Mouse (Mus musculus): ENCODE data around the gene Napepld. TPM values are rescaled to one million over a fixed set of nuclear protein-coding genes. Genes with fewer than 3 reads are reported as not detected.
A peak's percentile ranks its signal among the peaks of the same experiment; 100 is the strongest.

Gene Napepld
- polyA plus RNA-seq (2015; fragmentation: Nextera tagmentation; extraction: Ambion mirVana): 4.2 and 4.7 TPM in 2 replicates

DNA sequence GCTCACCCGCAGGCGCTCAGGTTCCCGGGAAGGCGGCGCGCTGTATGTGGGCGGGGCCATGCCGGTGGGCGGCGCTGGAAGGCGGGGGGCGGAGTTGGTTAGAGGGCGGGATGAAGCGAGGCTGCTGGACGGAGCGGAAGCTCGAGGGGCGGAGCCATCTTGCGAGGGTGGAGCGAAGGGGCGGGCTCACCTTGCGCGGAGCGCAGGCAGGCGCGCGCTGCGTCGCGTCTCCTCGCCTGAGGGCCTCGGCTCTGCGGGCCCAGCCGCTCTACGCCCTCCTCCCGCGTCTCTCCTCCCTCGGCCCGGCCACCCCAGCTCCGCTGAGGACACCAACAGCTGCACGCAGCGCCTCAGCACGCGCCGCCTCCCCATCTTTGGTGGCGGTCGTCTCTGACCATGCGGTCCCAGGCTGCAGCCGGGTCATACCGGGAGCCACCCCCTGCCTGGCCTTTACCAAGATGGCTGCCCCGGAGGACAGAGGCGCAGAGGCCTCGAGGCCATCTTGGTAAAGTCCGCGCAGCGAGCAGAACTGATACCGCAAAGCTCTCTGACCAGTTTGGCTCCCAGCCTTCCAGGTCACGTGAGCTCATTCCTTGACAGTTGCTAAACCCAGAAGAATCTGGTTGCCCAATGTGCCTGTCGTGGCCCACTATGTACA is at the start of gene Napepld:
Napepld (minus strand) TSS at position 46 of the 658 bp plus-strand sequence.
- Histone ChIP-seq H3K4me3 (peak within 1 kb of the TSS; percentile 72), H3K4me2 (peak within 1 kb of the TSS; percentile 88), H3K4me1 (peaks cover 26% of the 10 kb centered on the region), H3K27me3 (replicated peaks) (no peaks in the 10 kb centered on the region), H3K36me3 (no peaks in the 10 kb centered on the region), H3K9ac (peak within 1 kb of the TSS; percentile 92), H3K27ac (replicated peaks) (peak within 1 kb of the TSS; percentile 98), H3K9me3 (no peaks in the 10 kb centered on the region)
- under 1% methylated on average over 46 of the region's 59 CpGs for WGBS
- ATAC-seq (ENCODE audit: extremely low read depth, insufficient number of reproducible peaks, low FRiP score, low TSS enrichment): peak; percentile 99

DNA sequence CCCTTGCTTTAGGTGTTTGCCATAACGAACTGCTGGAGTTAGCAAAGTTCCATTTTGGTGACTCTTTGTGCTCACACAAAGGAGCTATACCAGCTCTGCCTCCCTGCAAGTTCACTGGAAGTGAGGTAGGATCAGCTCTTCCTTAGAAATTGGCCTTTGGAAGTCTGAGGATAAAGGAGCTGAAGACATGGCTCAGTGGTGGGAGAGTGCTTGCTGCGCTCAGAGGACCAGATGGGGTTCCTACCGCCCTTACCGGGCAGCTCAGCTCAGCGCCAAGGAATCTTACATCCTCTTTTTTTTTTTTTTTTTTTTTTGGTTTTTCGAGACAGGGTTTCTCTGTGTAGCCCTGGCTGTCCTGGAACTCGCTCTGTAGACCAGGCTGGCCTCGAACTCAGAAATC is 44.8 kb upstream of the Napepld start:
- Histone ChIP-seq H3K9ac (no peak overlapping the region), H3K4me3 (no peak overlapping the region), H3K27me3 (replicated peaks) (no peaks in the 10 kb centered on the region), H3K27ac (replicated peaks) (no peak overlapping the region), H3K4me2 (no peak overlapping the region), H3K9me3 (no peaks in the 10 kb centered on the region), H3K36me3 (peaks cover 100% of the 10 kb centered on the region), H3K4me1 (no peaks in the 10 kb centered on the region)
- WGBS: 94% methylated on average over 7 of the region's 8 CpGs
- ATAC-seq (ENCODE audit: extremely low read depth, insufficient number of reproducible peaks, low FRiP score, low TSS enrichment): no peak

DNA sequence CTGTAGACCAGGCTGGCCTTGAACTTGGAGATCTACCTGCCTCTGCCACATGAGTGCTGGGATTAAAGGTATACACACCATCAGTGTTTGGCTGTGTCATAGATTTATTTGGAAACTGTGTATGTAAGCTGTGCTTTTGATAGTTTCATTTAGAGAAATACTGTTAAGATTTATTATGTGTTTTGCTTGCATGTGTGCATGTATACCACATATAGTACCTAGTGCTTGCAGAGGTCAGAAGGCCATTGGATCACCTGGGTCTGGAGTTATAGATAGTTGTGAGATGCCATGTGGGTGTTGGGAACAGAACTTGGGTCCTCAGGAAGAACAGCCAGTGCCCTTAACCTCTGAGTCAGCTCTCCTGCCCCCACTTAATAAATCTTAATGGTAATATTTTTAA is 43.5 kb upstream of the Napepld start:
- no peak for ATAC-seq (ENCODE audit: extremely low read depth, insufficient number of reproducible peaks, low FRiP score, low TSS enrichment)
- no peak overlapping the region for H3K4me2 ChIP-seq
- no peaks in the 10 kb centered on the region for H3K9me3 ChIP-seq
- no peak overlapping the region for H3K4me3 ChIP-seq
- no peaks in the 10 kb centered on the region for H3K4me1 ChIP-seq
- no peak overlapping the region for H3K27ac ChIP-seq (replicated peaks)
- no peaks in the 10 kb centered on the region for H3K27me3 ChIP-seq (replicated peaks)
- H3K36me3 ChIP-seq: peaks cover 98% of the 10 kb centered on the region
- no peak overlapping the region for H3K9ac ChIP-seq

DNA sequence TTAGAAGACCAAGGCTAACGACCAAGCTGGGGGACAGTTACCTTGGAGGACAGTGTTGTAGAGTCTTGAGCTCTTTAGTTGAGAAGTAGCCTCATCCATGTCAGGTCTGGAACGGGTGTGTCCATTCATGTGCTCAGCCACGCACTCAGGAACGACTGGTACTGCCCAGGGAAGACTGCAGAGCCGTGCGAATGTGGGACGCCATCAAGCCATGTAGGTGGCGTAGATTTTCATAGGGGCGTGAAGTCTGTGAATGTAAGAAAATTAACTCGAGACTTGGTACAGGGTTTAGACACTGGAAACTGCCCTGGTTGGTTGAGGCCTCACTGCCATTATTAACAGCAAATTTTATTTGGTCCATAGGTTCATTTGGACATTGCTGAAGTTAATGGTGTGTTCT is 42.4 kb upstream of the Napepld start:
- Histone ChIP-seq H3K4me1 (peaks cover under 1% of the 10 kb centered on the region; the same call in 1 of the 2 replicates), H3K4me3 (no peak overlapping the region), H3K4me2 (no peak overlapping the region), H3K9ac (no peak overlapping the region), H3K27ac (replicated peaks) (no peak overlapping the region), H3K27me3 (replicated peaks) (no peaks in the 10 kb centered on the region), H3K9me3 (no peaks in the 10 kb centered on the region), H3K36me3 (peaks cover 98% of the 10 kb centered on the region)
- ATAC-seq (ENCODE audit: extremely low read depth, insufficient number of reproducible peaks, low FRiP score, low TSS enrichment): no peak
- WGBS: 94% methylated on average over 10 of the region's 10 CpGs

GRCm38 (mm10) chr5:21739881-21740280 is 38.7 kb upstream of the Napepld start:
- Histone ChIP-seq H3K9me3 (no peaks in the 10 kb centered on the region), H3K4me2 (no peak overlapping the region), H3K4me1 (peaks cover 12% of the 10 kb centered on the region), H3K9ac (no peak overlapping the region), H3K36me3 (peaks cover 63% of the 10 kb centered on the region), H3K27ac (replicated peaks) (no peak overlapping the region), H3K4me3 (no peak overlapping the region), H3K27me3 (replicated peaks) (no peaks in the 10 kb centered on the region)
- no peak for ATAC-seq (ENCODE audit: extremely low read depth, insufficient number of reproducible peaks, low FRiP score, low TSS enrichment)
- 84% methylated on average over 13 of the region's 13 CpGs for WGBS

- no peak overlapping the region for H3K4me3 ChIP-seq
- no peak overlapping the region for H3K27ac ChIP-seq (replicated peaks)
- no peak overlapping the region for H3K4me2 ChIP-seq
- ATAC-seq (ENCODE audit: extremely low read depth, insufficient number of reproducible peaks, low FRiP score, low TSS enrichment): no peak
- H3K9ac ChIP-seq: no peak overlapping the region
- H3K36me3 ChIP-seq: peaks cover 56% of the 10 kb centered on the region
- H3K4me1 ChIP-seq: peaks cover 12% of the 10 kb centered on the region
- H3K9me3 ChIP-seq: no peaks in the 10 kb centered on the region
- no peaks in the 10 kb centered on the region for H3K27me3 ChIP-seq (replicated peaks)
- WGBS: 86% methylated on average over 11 of the region's 11 CpGs
Observed at GRCm38 (mm10) chr5:21739120-21739519, 37.9 kb upstream of the Napepld start.

DNA sequence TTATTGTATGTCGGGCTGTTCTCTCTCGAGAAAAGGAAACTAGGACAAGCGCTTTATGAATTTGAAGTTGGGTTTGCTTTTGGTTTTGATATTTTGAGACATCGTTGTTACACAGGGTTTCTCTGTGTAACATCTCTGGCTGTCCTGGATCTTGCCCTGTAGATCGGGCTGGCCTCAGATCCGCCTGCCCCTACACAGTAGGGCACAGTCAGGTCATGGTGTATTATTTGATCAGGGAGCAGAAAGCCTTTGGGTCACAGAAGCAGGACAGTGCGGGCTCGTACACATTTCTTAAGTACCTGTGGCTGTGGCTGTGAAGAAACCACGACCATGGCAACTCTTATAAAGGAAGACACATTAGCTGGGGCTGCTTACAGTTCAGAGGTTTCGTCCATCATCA is 36.4 kb upstream of the Napepld start:
- Histone ChIP-seq H3K36me3 (peaks cover 41% of the 10 kb centered on the region), H3K4me3 (peak overlapping the region; percentile 86), H3K9me3 (no peaks in the 10 kb centered on the region), H3K27ac (replicated peaks) (no peak overlapping the region; the same call in 1 of the 2 replicates), H3K4me2 (peak overlapping the region; percentile 78), H3K27me3 (replicated peaks) (no peaks in the 10 kb centered on the region), H3K4me1 (peaks cover 25% of the 10 kb centered on the region), H3K9ac (peak overlapping the region; percentile 93)
- ATAC-seq (ENCODE audit: extremely low read depth, insufficient number of reproducible peaks, low FRiP score, low TSS enrichment): no peak
- WGBS: 19% methylated on average over 10 of the region's 10 CpGs

- H3K4me2 ChIP-seq: peak within 1 kb of the TSS; percentile 78
- no peaks in the 10 kb centered on the region for H3K27me3 ChIP-seq (replicated peaks)
- peaks cover 35% of the 10 kb centered on the region for H3K36me3 ChIP-seq
- no peaks in the 10 kb centered on the region for H3K9me3 ChIP-seq
- peaks cover 29% of the 10 kb centered on the region for H3K4me1 ChIP-seq
- H3K27ac ChIP-seq (replicated peaks): peak within 1 kb of the TSS; percentile 55
- peak within 1 kb of the TSS; percentile 86 for H3K4me3 ChIP-seq
- ATAC-seq (ENCODE audit: extremely low read depth, insufficient number of reproducible peaks, low FRiP score, low TSS enrichment): peak; percentile 52
- H3K9ac ChIP-seq: peak within 1 kb of the TSS; percentile 93
- WGBS: under 1% methylated on average over 42 of the region's 42 CpGs
Observed at GRCm38 (mm10) chr5:21736956-21737585, 35.9 kb upstream of the Napepld start, which contains the start of gene Pmpcb. Gene Pmpcb (plus strand): TSS chr5:21737141.

DNA sequence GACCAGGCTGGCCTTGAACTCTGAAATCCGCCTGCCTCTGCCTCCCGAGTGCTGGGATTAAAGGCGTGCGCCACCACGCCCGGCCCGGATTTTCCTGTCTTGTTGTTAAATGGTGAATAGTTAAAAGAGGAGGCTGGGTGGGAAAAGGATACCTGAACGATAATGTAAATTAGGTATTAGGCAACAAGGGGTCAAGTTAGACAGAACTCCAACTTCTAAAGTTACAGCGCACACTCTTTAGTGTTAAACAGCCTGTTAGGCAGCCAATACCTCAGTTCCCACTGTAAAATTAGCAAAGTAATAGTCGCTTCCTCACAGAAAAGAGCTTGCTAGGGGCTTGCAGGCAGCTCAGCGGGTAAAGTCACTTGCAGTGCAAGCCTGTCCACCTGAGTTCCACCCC is 34.9 kb upstream of the Napepld start:
- H3K27me3 ChIP-seq (replicated peaks): no peaks in the 10 kb centered on the region
- no peak overlapping the region for H3K9ac ChIP-seq
- no peak for ATAC-seq (ENCODE audit: extremely low read depth, insufficient number of reproducible peaks, low FRiP score, low TSS enrichment)
- no peak overlapping the region for H3K27ac ChIP-seq (replicated peaks)
- WGBS: 73% methylated on average over 11 of the region's 11 CpGs
- H3K9me3 ChIP-seq: no peaks in the 10 kb centered on the region
- no peak overlapping the region for H3K4me2 ChIP-seq
- H3K4me1 ChIP-seq: peaks cover 29% of the 10 kb centered on the region
- H3K36me3 ChIP-seq: peaks cover 25% of the 10 kb centered on the region
- H3K4me3 ChIP-seq: no peak overlapping the region

GRCm38 (mm10) chr5:21735584-21735983 is 34.4 kb upstream of the Napepld start:
- Histone ChIP-seq H3K27me3 (replicated peaks) (no peaks in the 10 kb centered on the region), H3K4me1 (peaks cover 29% of the 10 kb centered on the region), H3K9me3 (no peaks in the 10 kb centered on the region), H3K27ac (replicated peaks) (no peak overlapping the region), H3K36me3 (peaks cover 23% of the 10 kb centered on the region), H3K9ac (peak overlapping the region; percentile 55), H3K4me3 (peak overlapping the region; percentile 39), H3K4me2 (peak overlapping the region; percentile 57)
- 19% methylated on average over 10 of the region's 10 CpGs for WGBS
- no peak for ATAC-seq (ENCODE audit: extremely low read depth, insufficient number of reproducible peaks, low FRiP score, low TSS enrichment)

GRCm38 (mm10) chr5:21735100-21735499 is 33.9 kb upstream of the Napepld start:
- ATAC-seq (ENCODE audit: extremely low read depth, insufficient number of reproducible peaks, low FRiP score, low TSS enrichment): no peak
- H3K9ac ChIP-seq: peak overlapping the region; percentile 55
- H3K9me3 ChIP-seq: no peaks in the 10 kb centered on the region
- peaks cover 29% of the 10 kb centered on the region for H3K4me1 ChIP-seq
- peak overlapping the region; percentile 39 for H3K4me3 ChIP-seq
- no peaks in the 10 kb centered on the region for H3K27me3 ChIP-seq (replicated peaks)
- no peak overlapping the region for H3K27ac ChIP-seq (replicated peaks)
- H3K36me3 ChIP-seq: peaks cover 18% of the 10 kb centered on the region
- 75% methylated on average over 20 of the region's 20 CpGs for WGBS
- peak overlapping the region; percentile 57 for H3K4me2 ChIP-seq
